Mouse (Mus musculus): ENCODE results near the gene Zfp81. TPM values are rescaled to one million over a fixed set of nuclear protein-coding genes. Genes with fewer than 3 reads are reported as not detected.
"Not testable (repeated sequence)": the region's sequence is repeated elsewhere in the genome, so short reads cannot be mapped to it uniquely, and the experiment has no call there.

Zfp81 gene
- total RNA-seq (2021): 1 to 10 TPM; 8.6 to 9.1 TPM
- polyA plus RNA-seq (2012; rRNA removed): 0.33 and 0.49 TPM in 2 replicates
- long read RNA-seq, partial matches to known transcripts: 0 of 1 reads
- long read RNA-seq, other reads (novel, unspliced or antisense): 1 of 1 reads

GRCm38 (mm10) chr17:33358411-33359384 is at the start of gene Zfp81:
Gene Zfp81 (minus strand): TSS chr17:33358878.
- peak; percentile 90 for DNase-seq

DNA sequence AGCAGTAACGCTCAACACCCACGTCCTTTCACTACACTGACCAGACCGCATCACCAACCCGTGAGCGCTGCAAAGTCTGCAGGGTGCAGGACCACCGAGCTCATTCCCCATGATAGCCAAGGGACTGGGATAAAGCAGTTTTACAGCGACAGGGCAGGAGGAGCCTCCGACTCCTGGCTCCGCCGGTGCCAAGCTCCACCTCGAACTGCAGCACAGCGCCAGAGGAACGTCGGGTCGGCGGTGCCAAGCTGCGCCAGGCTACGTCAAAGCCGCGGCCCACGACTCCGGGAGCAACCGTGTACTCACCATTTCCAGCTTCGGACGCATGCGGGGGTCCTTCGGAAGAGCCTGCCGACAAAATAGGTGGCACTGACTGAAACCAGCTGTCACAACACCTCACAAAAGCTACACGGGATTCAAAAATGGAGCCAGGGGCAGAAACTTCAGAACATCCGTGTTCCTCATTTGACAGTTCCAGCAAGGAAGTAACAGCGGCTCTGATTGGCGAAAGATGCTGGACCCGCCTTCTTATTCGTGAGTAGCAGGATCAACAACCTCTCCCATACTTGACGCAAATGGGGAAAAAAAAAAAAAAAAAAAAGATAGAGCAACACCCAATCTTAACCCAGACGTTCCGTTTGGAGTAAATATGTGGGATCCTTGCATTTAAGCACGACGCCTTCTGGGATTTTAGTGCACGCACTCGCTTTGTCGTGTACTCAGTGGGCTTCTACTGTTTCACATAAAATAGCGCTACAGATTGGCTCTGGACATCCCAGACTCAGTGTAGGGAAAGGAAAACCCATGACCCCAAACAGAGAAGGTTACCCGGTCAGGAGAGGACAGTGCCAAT is 35.7 kb upstream of the Zfp81 start, which contains the start of gene Zfp101:
Gene Zfp101, minus strand, starts transcription at position 460 of the 853 bp plus-strand sequence.
- DNase-seq: peak; percentile 94

DNA sequence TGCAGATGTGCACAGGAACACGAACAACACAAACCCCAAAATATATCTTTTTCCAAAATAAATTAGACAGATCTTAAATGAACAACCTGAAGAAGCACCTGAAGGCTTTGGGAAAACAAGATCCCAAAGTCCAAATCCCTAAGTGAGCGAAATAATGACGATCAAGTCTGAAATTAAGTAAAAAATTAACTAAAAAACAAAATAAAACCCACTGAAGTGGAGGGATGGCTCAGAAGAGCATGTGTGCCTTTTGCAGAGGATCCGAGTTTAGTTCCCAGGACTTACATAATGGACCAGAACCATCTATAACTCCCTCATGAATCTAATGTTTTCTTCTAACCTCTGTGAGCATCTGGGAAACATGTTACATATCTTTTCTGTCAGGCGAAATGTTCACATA is 33.6 kb upstream of the Zfp81 start:
- DNase-seq: no peak

GRCm38 (mm10) chr17:33385705-33386104 is 27.0 kb upstream of the Zfp81 start:
- no peak for DNase-seq

GRCm38 (mm10) chr17:33372795-33373194 is 14.1 kb upstream of the Zfp81 start:
- no peak for DNase-seq

DNA sequence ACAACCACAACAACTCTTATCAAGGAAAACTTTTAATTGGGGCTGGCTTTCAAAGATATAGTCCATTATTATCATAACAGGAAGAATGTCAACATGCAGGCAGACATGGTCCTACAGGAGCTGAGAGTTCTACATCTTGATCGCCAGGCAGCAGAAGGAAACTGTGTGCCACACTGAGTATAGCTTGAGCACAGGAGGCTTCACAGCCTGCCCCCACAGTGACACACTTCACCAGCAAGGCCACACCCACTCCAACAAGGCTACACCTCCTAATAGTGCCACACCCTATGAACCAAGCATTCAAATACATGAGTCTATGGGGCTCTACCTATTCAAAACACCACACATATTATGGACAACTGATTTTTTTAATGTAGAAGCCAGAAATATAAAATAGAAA is 5.7 kb downstream of the Zfp81 start:
- DNase-seq: no peak

DNA sequence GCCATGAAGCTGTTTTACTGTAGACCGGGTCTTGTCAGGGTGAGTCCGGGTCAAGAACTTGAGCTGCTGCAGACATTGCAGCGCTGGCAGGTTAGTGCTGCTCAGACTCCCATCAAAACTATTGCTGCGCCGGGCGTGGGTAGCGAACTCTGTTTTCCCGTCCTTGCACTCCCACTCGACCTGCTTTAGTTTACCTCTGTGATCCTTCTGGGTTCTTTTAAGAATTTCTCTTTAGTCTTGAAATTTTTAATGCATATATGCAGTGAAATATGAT is 68.9 kb downstream of the Zfp81 start:
- DNase-seq: not testable (repeated sequence)

DNA sequence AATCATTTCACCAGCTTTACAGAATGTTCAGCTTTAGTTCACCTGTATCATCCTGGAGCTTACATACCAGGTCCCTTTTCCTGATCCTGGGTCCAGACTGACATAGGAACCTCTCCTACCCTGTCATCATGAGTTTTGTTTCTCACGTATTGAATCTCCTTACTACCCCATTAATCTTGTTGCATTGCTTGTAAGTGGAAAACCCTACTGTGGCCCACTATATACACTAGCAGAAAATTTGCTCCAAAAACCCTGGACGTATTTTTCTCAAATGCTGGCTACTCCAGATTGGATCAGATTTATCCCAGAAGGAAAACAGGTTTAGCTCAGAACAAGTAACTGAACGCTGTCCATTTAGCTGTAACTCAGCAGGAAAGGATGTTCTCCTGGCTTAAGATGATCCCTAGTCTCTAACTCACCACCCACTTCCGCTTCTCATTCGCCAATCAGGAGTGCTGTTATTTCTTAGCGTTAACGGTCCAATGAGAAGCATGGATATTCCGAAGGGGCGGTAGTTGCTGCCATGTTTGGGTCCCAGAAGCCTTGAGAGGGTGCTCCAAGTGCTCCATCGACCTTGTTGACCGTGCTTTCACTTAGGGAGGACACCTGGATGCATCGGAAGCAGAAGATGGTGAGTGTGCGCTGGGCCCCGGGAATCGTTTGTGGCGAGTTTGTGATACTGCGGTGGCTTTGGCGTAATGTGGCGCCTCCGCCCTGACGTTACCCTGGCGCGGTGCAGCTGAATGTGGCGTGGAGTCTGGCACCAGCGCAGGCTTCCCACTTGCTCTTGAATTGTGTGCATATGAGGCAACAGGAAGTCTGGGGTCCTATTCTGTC is 69.4 kb downstream of the Zfp81 start, which contains the start of gene Zfp955b:
Gene Zfp955b, plus strand, starts transcription at position 506 of the 837 bp plus-strand sequence.
- DNase-seq: not testable (repeated sequence)

Other genes starting within 250 kb of the Zfp81 start
- not detected for gene Morc2b, start 219.2 kb downstream of the Zfp81 start, total RNA-seq (2021)
- not detected in 2 replicates for gene Morc2b, start 219.2 kb downstream of the Zfp81 start, polyA plus RNA-seq (2012; rRNA removed)
- not detected for gene Olfr55, start 190.4 kb downstream of the Zfp81 start, total RNA-seq (2021)
- gene Olfr55, start 190.4 kb downstream of the Zfp81 start, polyA plus RNA-seq (2012; rRNA removed): not detected in 2 replicates
- gene Olfr239, start 167.6 kb downstream of the Zfp81 start, total RNA-seq (2021): not detected
- not detected in 2 replicates for gene Olfr239, start 167.6 kb downstream of the Zfp81 start, polyA plus RNA-seq (2012; rRNA removed)
- not detected for gene Olfr1564, start 137.2 kb downstream of the Zfp81 start, total RNA-seq (2021)
- gene Olfr1564, start 137.2 kb downstream of the Zfp81 start, polyA plus RNA-seq (2012; rRNA removed): 0.06 TPM in 1 of 2 replicates, not detected in the other
- 10 to 100 TPM in 1 of 2 experiments, 1 to 10 TPM in 1; 7.1 to 10.2 TPM for gene Zfp955a, start 103.7 kb downstream of the Zfp81 start, total RNA-seq (2021)
- 0.16 and 0.37 TPM in 2 replicates for gene Zfp955a, start 103.7 kb downstream of the Zfp81 start, polyA plus RNA-seq (2012; rRNA removed)
- gene Olfr63, start 94.2 kb downstream of the Zfp81 start, total RNA-seq (2021): under 1 TPM in 1 of 2 experiments, not detected in 1; 0.06 TPM
- not detected in 2 replicates for gene Olfr63, start 94.2 kb downstream of the Zfp81 start, polyA plus RNA-seq (2012; rRNA removed)
- 10 to 100 TPM in 1 of 2 experiments, 1 to 10 TPM in 1; 9.0 to 11.6 TPM for gene Zfp955b, start 69.3 kb downstream of the Zfp81 start, total RNA-seq (2021)
- 0.87 and 1.1 TPM in 2 replicates for gene Zfp955b, start 69.3 kb downstream of the Zfp81 start, polyA plus RNA-seq (2012; rRNA removed)
- gene Zfp101, start 35.8 kb upstream of the Zfp81 start, total RNA-seq (2021): 10 to 100 TPM in 1 of 2 experiments, 1 to 10 TPM in 1; 5.4 to 10.4 TPM
- 0.42 and 0.52 TPM in 2 replicates for gene Zfp101, start 35.8 kb upstream of the Zfp81 start, polyA plus RNA-seq (2012; rRNA removed)
- not detected for gene Actl9, start 74.0 kb upstream of the Zfp81 start, total RNA-seq (2021)
- 0.17 and 0.27 TPM in 2 replicates for gene Actl9, start 74.0 kb upstream of the Zfp81 start, polyA plus RNA-seq (2012; rRNA removed)
- gene Adamts10, start 165.3 kb upstream of the Zfp81 start, total RNA-seq (2021): 10 to 100 TPM; 21.2 to 22.4 TPM
- 52.5 and 58.1 TPM in 2 replicates for gene Adamts10, start 165.3 kb upstream of the Zfp81 start, polyA plus RNA-seq (2012; rRNA removed)
- 1 to 10 TPM; 1.9 to 3.4 TPM for gene Myo1f, start 196.8 kb upstream of the Zfp81 start, total RNA-seq (2021)
- 2.5 and 2.7 TPM in 2 replicates for gene Myo1f, start 196.8 kb upstream of the Zfp81 start, polyA plus RNA-seq (2012; rRNA removed)